Mouse (Mus musculus) stomach, embryonic 15.5 days (tissue): ENCODE results near the gene Pax5. TPM values are rescaled to one million over a fixed set of nuclear protein-coding genes. Genes with fewer than 3 reads are reported as not detected.

ENCODE experiments used
- ATAC-seq: fragments of 200-750 bp; cut with Nextera tagmentation; 2 replicates; pipeline ENCODE4 v1.8.0; 2017; ENCODE audit warnings: low read depth, moderate number of reproducible peaks, moderate TSS enrichment; ENCODE audit not compliant: insufficient read depth, low FRiP score
- H3K27ac ChIP-seq: fragments of 300-500 bp; sonication (generic); 2 replicates; pipeline ENCODE4 v1.5.1; 2015; ENCODE audit warnings: mild to moderate bottlenecking, inconsistent platforms
- H3K27me3 ChIP-seq: fragments of 300-500 bp; sonication (generic); replicated peaks from 2 replicates; pipeline ENCODE4 v1.6.1; 2015; ENCODE audit warnings: inconsistent platforms
- H3K36me3 ChIP-seq: fragments of 300-500 bp; sonication (generic); 2 replicates; pipeline ENCODE4 v1.6.1; 2015; ENCODE audit warnings: inconsistent platforms
- H3K4me1 ChIP-seq: fragments of 300-500 bp; sonication (generic); 2 replicates; pipeline ENCODE4 v1.6.1; 2015; ENCODE audit warnings: inconsistent platforms
- H3K4me2 ChIP-seq: fragments of 300-500 bp; sonication (generic); 2 replicates; pipeline ENCODE4 v1.6.1; 2015; ENCODE audit warnings: mild to moderate bottlenecking, inconsistent platforms
- H3K4me3 ChIP-seq: fragments of 300-500 bp; sonication (generic); replicated peaks from 2 replicates; pipeline ENCODE4 v1.5.1; 2015; ENCODE audit warnings: inconsistent platforms
- H3K9ac ChIP-seq: fragments of 300-500 bp; sonication (generic); 2 replicates; pipeline ENCODE4 v1.6.1; 2015; ENCODE audit warnings: inconsistent platforms
- H3K9me3 ChIP-seq: fragments of 300-500 bp; sonication (generic); 2 replicates; pipeline ENCODE4 v1.6.1; 2016; ENCODE audit warnings: inconsistent platforms
- WGBS: fragments of 180-500 bp; shearing (Covaris S2); methylation state at CpG from one replicate; pipeline ENCODE4 v1.1.7; 2015; 5-methylcytosine and 5-hydroxymethylcytosine counted together
- polyA plus RNA-seq: library from polyadenylated mRNA; unstranded; fragments of >200 nt; fragmentation: Nextera tagmentation; extraction: Ambion mirVana; gene quantifications from 2 replicates; pipeline ENCODE4 v1.2.1, GENCODE M21; 2015

The Pax5 gene
- polyA plus RNA-seq, 1 experiment from 2014 or later, result 0.05 TPM

DNA sequence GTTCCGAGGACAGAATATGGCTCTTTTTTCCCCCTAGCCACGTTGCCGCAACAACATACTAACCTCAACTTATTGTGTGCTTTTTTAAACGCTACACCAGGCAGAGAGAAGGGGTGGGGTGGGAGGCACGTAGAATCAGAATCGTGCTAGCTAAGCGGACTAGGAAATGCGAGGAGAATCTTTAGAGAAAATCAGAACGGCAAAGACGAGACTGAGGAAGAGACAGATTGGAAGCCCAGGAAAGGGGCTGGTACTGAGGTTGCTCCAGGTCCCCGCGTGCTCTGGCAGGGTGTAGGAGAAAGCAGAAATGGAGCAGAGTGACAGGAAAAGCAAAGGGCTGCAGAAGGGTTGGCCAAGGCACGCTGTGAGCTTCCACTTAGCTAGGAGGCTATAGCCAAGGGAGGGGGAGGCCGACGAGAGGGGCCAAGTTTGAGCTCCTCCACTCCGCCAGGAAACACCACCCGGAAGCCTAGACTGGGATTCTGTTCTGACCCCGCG lies 3.3 kb upstream of the Pax5 start:
- Histone ChIP-seq H3K9ac (no peak overlapping the region), H3K9me3 (no peaks in the 10 kb centered on the region), H3K36me3 (no peaks in the 10 kb centered on the region), H3K4me2 (no peak overlapping the region), H3K27me3 (peaks cover 89% of the 10 kb centered on the region), H3K27ac (no peak overlapping the region), H3K4me3 (no peak overlapping the region), H3K4me1 (0 out of 2 replicates have a peak, but pooled peaks cover 5% of the 10 kb centered on the region)
- WGBS, result 2% methylated on average over 19 of the region's 19 CpGs
- no peak for ATAC-seq

DNA sequence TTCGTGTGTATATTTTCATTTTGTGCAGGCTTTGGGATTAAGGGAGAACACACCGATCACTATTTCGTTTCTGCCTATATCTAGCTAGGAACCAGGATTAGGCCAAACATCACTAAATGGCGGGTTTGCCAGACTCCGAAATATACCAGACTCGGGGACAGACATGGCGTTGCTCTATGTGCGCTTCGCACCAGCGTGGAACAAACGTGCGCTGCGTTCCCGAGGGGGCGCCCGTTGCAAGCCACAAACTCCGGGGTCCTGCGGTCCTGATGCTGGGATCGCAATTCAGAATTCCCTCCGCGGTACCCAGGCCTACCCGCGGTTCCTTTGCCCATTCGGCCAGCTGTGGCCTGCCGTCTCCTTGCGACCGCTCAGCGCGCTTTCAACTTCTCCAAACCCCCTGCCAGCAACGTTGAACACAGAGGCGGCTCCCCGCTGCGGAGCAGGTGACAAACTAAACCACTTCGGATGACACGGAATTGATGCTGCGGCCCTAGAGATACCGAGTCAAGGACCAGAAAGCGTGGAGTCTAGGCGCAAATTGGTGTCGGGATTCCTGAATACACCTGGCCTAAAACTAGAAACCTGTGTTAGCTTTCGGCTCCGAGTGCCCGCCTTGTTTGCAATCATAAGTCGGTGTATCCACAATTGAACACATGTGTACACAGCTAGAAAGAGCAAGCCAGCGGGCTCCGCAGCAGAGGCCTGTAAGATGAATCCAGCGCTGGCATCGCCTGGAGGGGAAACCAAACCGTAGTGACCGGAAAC lies 2.7 kb upstream of the Pax5 start:
- Histone ChIP-seq H3K9ac (no peak overlapping the region), H3K4me2 (no peak overlapping the region), H3K4me3 (no peak overlapping the region), H3K9me3 (no peaks in the 10 kb centered on the region), H3K4me1 (0 out of 2 replicates have a peak, but pooled peaks cover 5% of the 10 kb centered on the region), H3K27ac (no peak overlapping the region), H3K27me3 (peaks cover 89% of the 10 kb centered on the region), H3K36me3 (no peaks in the 10 kb centered on the region)
- no peak for ATAC-seq
- 1% methylated on average over 50 of the region's 50 CpGs for WGBS

DNA sequence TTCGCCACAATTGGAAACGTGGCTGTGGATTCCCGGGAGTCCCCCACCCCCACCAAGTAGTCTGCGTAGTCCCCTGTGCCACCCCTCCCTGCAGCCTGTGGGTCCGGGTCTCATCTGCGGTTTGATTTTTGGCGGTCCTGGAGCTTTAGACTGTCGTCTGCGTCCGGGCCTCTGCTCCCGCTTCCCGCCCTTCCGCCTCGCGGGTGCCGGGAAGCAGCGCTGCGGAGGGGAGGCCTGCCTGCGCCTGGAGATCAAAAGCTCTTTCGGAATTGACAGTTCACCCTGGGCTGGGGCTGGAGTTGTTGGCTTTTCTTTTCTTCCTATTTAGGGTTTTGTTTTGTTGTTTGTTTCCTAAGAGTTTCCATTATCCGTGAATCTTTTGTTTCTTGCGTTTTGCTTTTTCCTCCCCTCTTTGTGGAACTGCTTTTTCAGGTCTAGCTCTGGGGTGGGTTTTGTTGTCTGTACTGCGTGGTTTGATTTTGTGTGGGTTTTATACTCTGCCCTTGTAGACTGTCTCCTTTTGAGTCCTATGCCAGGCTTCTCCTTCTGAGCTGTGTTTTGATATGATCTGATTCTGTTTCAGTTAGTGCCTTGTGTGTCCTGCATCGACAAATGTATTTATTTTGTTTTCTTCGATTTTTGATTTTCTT lies 1.9 kb upstream of the Pax5 start:
- Histone ChIP-seq H3K4me1 (0 out of 2 replicates have a peak, but pooled peaks cover 5% of the 10 kb centered on the region), H3K27ac (no peak overlapping the region), H3K4me2 (peak overlapping the region; percentile 30), H3K9me3 (no peaks in the 10 kb centered on the region), H3K4me3 (no peak overlapping the region; the same call in 1 of the 2 replicates), H3K36me3 (no peaks in the 10 kb centered on the region), H3K9ac (no peak overlapping the region), H3K27me3 (peaks cover 89% of the 10 kb centered on the region)
- 2% methylated on average over 25 of the region's 25 CpGs for WGBS
- no peak for ATAC-seq

- H3K4me2 ChIP-seq, result no peak overlapping the region
- peaks cover 89% of the 10 kb centered on the region for H3K27me3 ChIP-seq
- no peak overlapping the region for H3K27ac ChIP-seq
- H3K36me3 ChIP-seq, result no peaks in the 10 kb centered on the region
- H3K4me1 ChIP-seq, result 0 out of 2 replicates have a peak, but pooled peaks cover 5% of the 10 kb centered on the region
- no peak overlapping the region for H3K4me3 ChIP-seq
- WGBS, result 2% methylated on average over 25 of the region's 25 CpGs
- H3K9me3 ChIP-seq, result no peaks in the 10 kb centered on the region
- ATAC-seq, result no peak
- H3K9ac ChIP-seq, result no peak overlapping the region
These were observed 1.0 kb upstream of the Pax5 start for GRCm38 (mm10) chr4:44711136-44711900.

DNA sequence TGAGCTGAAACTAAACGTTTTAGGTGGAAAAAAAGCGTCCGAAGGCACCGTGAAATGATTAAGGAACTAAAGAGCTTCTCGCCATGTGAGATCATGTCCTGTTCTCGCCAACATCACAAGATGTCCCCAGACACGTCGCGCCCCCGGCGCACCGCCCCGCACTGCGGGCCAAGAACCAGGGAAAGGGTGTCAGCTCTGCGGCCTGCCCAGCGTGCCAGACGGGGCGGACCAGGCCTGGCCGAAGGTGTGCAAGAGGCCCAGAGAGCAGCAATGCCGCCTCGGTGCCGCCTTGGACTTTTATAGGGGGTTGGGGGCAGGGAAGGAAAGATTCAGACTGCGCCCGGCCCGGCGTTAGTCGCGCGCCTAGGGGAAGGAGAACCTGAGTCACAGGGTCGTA lies 412 bp upstream of the Pax5 start:
- 2% methylated on average over 30 of the region's 30 CpGs for WGBS

DNA sequence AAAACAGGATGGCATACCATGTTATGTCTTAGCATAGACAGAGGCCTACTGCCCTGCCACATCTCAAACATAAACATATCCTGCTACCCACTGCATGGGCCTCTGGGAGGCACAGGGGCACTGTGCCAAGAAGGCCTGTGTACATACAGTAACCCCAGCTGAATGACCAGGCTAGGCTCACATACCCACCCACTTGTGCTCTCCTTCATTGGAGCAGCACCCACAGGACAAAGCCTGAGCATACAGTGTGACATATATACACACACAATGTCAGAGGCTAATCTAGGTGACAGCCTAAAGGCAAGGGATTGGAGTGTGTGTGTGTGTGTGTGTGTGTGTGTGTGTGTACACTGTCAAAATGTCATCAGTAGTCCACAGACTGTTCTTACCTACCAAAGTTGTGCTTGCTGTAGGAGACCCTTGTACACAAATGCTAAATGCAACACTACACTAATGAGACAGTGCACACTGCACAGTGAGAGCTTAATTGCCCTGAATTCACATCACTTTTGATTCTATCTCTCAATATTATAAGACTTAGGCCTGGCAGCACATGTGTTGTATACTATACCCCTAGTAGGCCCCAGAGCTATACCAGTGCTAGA lies 1.1 kb downstream of the Pax5 start:
- H3K27me3 ChIP-seq, result peaks cover 94% of the 10 kb centered on the region
- peaks cover 9% of the 10 kb centered on the region for H3K4me1 ChIP-seq
- no peak overlapping the region for H3K4me3 ChIP-seq
- H3K27ac ChIP-seq, result no peak overlapping the region
- H3K4me2 ChIP-seq, result no peak overlapping the region
- H3K9ac ChIP-seq, result no peak overlapping the region
- H3K36me3 ChIP-seq, result no peaks in the 10 kb centered on the region
- no peaks in the 10 kb centered on the region for H3K9me3 ChIP-seq
- ATAC-seq, result no peak

More for the DNA sequence above, 412 bp upstream of the Pax5 start:
- no peak for ATAC-seq
- peaks cover 93% of the 10 kb centered on the region for H3K27me3 ChIP-seq
- H3K9me3 ChIP-seq, result no peaks in the 10 kb centered on the region
- H3K36me3 ChIP-seq, result no peaks in the 10 kb centered on the region
- H3K27ac ChIP-seq, result no peak overlapping the region
- 0 out of 2 replicates have a peak, but pooled peaks cover 5% of the 10 kb centered on the region for H3K4me1 ChIP-seq
- no peak overlapping the region for H3K9ac ChIP-seq
- H3K4me3 ChIP-seq, result no peak overlapping the region
- no peak overlapping the region for H3K4me2 ChIP-seq

- ATAC-seq, result no peak
These were observed 2.0 kb downstream of the Pax5 start for GRCm38 (mm10) chr4:44708311-44708710.

DNA sequence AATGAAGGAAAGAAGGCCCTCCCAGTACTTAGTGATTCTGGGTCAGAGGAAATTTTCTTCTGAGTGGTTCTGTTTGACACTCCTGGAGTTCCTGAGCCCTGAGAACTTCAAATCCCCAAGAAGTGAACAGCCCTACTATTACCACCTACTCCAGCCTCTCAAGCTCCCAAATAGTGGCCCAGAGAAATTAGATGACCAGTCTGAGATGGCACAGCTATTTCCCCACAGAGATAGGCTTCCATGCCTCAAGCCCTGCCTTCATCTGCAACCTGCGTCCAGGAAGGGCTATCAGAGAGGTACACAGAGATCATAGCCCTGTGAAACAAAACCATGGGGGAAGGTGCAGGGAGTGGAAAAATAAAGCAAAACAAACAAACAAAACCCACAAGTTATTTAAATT lies 3.4 kb downstream of the Pax5 start:
- H3K4me2 ChIP-seq, result no peak overlapping the region
- H3K27me3 ChIP-seq, result peaks cover 90% of the 10 kb centered on the region
- no peak overlapping the region for H3K4me3 ChIP-seq
- ATAC-seq, result no peak
- H3K36me3 ChIP-seq, result no peaks in the 10 kb centered on the region
- peaks cover 18% of the 10 kb centered on the region for H3K4me1 ChIP-seq
- no peak overlapping the region for H3K27ac ChIP-seq
- no peaks in the 10 kb centered on the region for H3K9me3 ChIP-seq
- H3K9ac ChIP-seq, result no peak overlapping the region
- 39% methylated on average over 1 of the region's 1 CpGs for WGBS

More at GRCm38 (mm10) chr4:44708311-44708710, 2.0 kb downstream of the Pax5 start:
- H3K4me3 ChIP-seq, result no peak overlapping the region
- no peaks in the 10 kb centered on the region for H3K9me3 ChIP-seq
- H3K27ac ChIP-seq, result no peak overlapping the region
- no peak overlapping the region for H3K4me2 ChIP-seq
- no peaks in the 10 kb centered on the region for H3K36me3 ChIP-seq
- WGBS, result 33% methylated on average over 8 of the region's 8 CpGs
- peaks cover 18% of the 10 kb centered on the region for H3K4me1 ChIP-seq
- peaks cover 94% of the 10 kb centered on the region for H3K27me3 ChIP-seq
- no peak overlapping the region for H3K9ac ChIP-seq

DNA sequence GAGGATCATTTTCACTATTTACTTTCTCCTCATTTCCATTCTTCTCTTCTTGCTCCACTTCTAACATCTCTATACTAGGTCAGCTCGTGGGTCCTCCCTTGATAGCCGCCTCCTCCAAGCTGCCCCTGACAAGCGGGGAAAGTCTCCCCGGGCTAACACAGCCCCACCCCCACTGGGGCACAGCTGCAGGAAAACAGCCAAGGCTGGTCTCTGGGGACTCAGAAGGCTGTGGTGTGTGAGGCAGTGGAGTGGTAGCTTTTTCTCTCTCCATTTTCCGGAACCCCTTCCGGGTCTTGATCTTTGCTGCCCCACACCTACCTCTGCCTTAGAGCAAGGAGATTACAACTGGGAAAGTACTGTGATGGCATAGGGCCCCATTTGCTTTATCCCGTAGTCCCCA lies 4.3 kb downstream of the Pax5 start:
- Histone ChIP-seq H3K4me2 (no peak overlapping the region), H3K9me3 (no peaks in the 10 kb centered on the region), H3K9ac (no peak overlapping the region), H3K27ac (no peak overlapping the region), H3K27me3 (peaks cover 91% of the 10 kb centered on the region), H3K4me1 (peaks cover 18% of the 10 kb centered on the region), H3K4me3 (no peak overlapping the region), H3K36me3 (no peaks in the 10 kb centered on the region)
- 8% methylated on average over 7 of the region's 7 CpGs for WGBS
- ATAC-seq, result no peak

DNA sequence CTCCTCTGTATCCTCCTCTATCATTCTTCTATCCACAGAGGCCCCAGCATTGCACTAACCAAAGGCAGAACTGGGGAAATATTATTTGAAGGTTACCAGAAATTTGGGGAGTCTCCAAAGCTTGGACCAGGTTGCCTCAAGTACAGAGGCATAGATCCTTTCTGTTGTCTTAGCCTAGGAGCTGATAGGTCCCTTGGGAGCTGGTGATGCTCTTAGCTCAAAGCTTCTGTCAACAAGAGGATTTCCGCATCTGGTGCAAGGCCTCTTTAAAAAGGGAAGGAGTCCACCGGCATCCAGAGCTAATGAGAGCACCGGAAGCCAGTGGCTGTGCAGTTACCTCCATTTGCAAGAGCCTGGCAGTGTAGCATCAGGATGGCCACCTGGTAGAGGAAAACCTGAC lies 5.1 kb downstream of the Pax5 start:
- no peak for ATAC-seq
- WGBS, result 8% methylated on average over 3 of the region's 3 CpGs
- H3K4me3 ChIP-seq, result 0 out of 2 replicates have a peak overlapping the region, but pooled peaks have one; percentile 44

DNA sequence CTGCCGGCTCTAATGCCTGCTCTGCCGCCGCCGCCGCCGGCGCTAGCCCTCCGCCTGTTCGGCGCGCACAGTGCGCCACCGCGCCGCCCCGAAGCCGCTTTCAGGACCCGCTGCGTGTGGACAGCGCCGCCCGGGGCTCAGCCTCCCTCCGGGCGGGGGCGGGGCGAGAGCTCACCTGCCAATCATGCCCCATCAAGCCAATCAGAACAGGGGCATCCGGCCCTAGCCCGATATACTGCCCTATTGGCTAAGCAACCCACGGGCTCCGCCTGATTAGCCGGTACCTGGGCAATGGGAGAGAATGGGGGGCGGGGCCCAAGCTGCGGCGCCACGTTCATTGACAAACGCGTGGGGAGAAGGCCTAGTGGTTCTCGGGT lies 5.9 kb downstream of the Pax5 start:
- peaks cover 18% of the 10 kb centered on the region for H3K4me1 ChIP-seq
- no peak overlapping the region for H3K27ac ChIP-seq
- peak overlapping the region; percentile 90 for H3K4me2 ChIP-seq
- peak; percentile 99 for ATAC-seq
- peaks cover 93% of the 10 kb centered on the region for H3K27me3 ChIP-seq
- no peaks in the 10 kb centered on the region for H3K36me3 ChIP-seq
- H3K9me3 ChIP-seq, result no peaks in the 10 kb centered on the region
- peak overlapping the region; percentile 44 for H3K4me3 ChIP-seq
- WGBS, result under 1% methylated on average over 38 of the region's 38 CpGs
- H3K9ac ChIP-seq, result no peak overlapping the region

More for the DNA sequence above, 5.1 kb downstream of the Pax5 start:
- Histone ChIP-seq H3K27ac (no peak overlapping the region), H3K27me3 (peaks cover 93% of the 10 kb centered on the region), H3K9ac (no peak overlapping the region), H3K36me3 (no peaks in the 10 kb centered on the region), H3K4me2 (no peak overlapping the region), H3K4me1 (peaks cover 18% of the 10 kb centered on the region), H3K9me3 (no peaks in the 10 kb centered on the region)
